Mouse (Mus musculus): ENCODE results near the gene Mcrs1. TPM values are rescaled to one million over a fixed set of nuclear protein-coding genes. Genes with fewer than 3 reads are reported as not detected.

Gene Mcrs1
- polyA plus RNA-seq (2012; rRNA removed), result 59.2 and 65.6 TPM in 2 replicates

DNA sequence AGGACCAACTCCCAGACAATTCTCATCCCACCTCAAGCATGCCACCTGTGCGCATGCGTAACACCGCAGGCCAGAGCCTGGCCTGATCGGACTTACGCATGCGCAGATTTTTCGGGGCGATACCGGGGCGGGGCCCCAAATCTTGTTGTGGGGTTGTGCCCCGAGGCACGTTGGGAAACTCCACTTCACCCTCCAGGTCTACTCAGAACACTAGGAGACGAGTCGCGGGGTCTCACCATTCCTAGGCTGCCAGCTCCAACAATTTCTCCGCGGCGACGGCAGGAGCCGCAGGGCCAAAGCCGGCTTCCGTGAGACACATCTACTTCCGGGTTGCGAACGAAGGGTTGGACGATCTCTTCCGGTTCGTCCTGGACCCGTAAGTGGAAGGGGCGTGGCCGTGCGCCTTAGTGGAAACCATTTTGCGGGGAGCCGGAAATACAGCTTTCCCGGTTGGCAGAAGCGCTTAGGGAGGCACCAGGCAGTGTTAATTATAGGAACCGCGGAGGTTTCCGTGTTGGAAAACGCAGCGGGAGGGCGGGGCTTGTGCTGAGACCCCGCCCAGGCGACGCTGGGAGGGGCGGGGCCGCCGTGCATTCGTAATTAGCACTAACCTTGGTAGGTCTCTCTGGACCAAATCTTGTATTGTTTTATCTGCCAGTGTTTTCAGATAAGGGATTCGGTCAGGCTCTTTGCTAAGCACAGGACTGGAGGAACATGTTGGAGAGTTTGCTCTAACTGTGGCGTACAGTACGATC, at the start of gene Mcrs1:
Gene Mcrs1, minus strand, starts transcription at position 336 of the 755 bp plus-strand sequence.
- under 1% methylated on average over 52 of the region's 52 CpGs for WGBS
- no peak for TF ChIP-seq CTCF (IDR thresholded peaks at IDR 0.05; ENCODE audit: insufficient read depth, low read length)
- TF ChIP-seq POLR2A (IDR thresholded peaks at IDR 0.05; ENCODE audit: borderline replicate concordance, extremely low read depth, low read depth, low read length), result peak; percentile 77
- DNase-seq, result peak; percentile 97
- Histone ChIP-seq H3K4me3 (replicated peaks; ENCODE audit: extremely low read depth, low read depth, low read length) (peak within 1 kb of the TSS; percentile 83), H3K4me1 (ENCODE audit: control insufficient read depth, insufficient read depth, low read length) (no peaks in the 10 kb centered on the region)

GRCm38 (mm10) chr15:99296213-99296612, 44.5 kb upstream of the Mcrs1 start:
- TF ChIP-seq CTCF (IDR thresholded peaks at IDR 0.05; ENCODE audit: insufficient read depth, low read length) (no peak), POLR2A (IDR thresholded peaks at IDR 0.05; ENCODE audit: borderline replicate concordance, extremely low read depth, low read depth, low read length) (no peak)
- no peak overlapping the region for H3K4me3 ChIP-seq (replicated peaks; ENCODE audit: extremely low read depth, low read depth, low read length)
- WGBS, result 40% methylated on average over 5 of the region's 5 CpGs
- DNase-seq, result no peak
- no peaks in the 10 kb centered on the region; the same call in 1 of the 2 replicates for H3K4me1 ChIP-seq (ENCODE audit: control insufficient read depth, insufficient read depth, low read length)

- 6% methylated on average over 15 of the region's 17 CpGs for WGBS
- TF ChIP-seq CTCF (IDR thresholded peaks at IDR 0.05; ENCODE audit: insufficient read depth, low read length), result no peak
- TF ChIP-seq POLR2A (IDR thresholded peaks at IDR 0.05; ENCODE audit: borderline replicate concordance, extremely low read depth, low read depth, low read length), result no peak
- peak within 1 kb of the TSS; percentile 74 for H3K4me3 ChIP-seq (replicated peaks; ENCODE audit: extremely low read depth, low read depth, low read length)
- peak; percentile 36 for DNase-seq
- H3K4me1 ChIP-seq (ENCODE audit: control insufficient read depth, insufficient read depth, low read length), result no peaks in the 10 kb centered on the region; the same call in 1 of the 2 replicates
Measured at GRCm38 (mm10) chr15:99295484-99295981, 43.8 kb upstream of the Mcrs1 start, which contains the start of gene Fam186b. Gene Fam186b, minus strand, starts transcription at chr15:99295888.

DNA sequence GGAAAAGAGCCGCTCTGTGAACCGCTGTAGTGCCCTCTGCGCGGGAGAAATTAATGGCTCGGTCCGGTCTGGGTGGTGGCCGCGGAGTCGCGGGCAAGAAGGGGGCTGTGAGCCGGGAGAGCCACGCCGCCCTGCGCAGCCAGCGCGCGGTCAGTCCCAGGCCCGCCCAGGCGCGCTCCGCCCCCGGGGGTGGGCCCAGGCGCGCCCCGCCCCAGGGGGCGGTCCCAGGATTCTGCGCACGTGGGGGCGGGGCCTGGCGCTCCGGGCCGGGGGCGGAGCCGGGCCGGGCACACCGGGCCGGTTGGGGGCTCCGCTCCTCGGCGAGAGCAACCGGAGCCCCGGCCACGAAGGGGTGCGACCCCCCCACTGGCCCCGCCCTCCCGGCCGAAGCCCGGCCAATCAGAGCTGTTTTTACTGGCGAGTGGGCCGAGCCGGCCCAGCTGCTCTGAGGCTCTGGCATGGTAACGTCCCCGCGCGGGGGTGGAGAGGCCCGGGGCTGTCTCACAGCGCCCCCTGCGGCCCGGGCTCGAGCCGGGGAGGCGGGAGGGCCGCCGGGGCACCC, 43.1 kb upstream of the Mcrs1 start, which contains the start of gene Prpf40b:
Gene Prpf40b, plus strand, starts transcription at position 275 of the 562 bp plus-strand sequence.
- DNase-seq, result peak; percentile 94
- WGBS, result under 1% methylated on average over 57 of the region's 64 CpGs
- TF ChIP-seq POLR2A (IDR thresholded peaks at IDR 0.05; ENCODE audit: borderline replicate concordance, extremely low read depth, low read depth, low read length) (peak; percentile 38; the same call in 1 of the 2 replicates), CTCF (IDR thresholded peaks at IDR 0.05; ENCODE audit: insufficient read depth, low read length) (no peak)
- H3K4me1 ChIP-seq (ENCODE audit: control insufficient read depth, insufficient read depth, low read length), result no peaks in the 10 kb centered on the region; the same call in 1 of the 2 replicates
- H3K4me3 ChIP-seq (replicated peaks; ENCODE audit: extremely low read depth, low read depth, low read length), result peak within 1 kb of the TSS; percentile 74

DNA sequence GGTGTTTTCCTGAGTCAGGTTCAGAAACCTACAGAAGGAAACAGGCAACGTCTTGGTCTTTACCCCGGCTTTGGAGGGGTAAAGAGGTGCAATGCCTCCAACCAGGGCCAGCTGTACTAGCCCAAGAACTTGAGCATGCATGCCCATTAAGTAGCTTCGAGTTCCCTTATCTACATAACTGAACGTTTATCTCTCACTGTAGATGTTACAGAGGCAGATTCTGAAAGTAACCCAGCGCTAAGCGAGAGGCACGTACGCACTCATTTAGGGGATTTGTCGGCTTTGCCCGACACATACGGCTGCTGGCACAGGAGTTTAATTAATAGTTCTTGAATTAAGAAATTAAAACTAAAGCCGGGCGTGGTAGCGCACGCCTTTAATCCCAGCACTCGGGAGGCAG, 42.5 kb upstream of the Mcrs1 start:
- peak overlapping the region; percentile 65 for H3K4me3 ChIP-seq (replicated peaks; ENCODE audit: extremely low read depth, low read depth, low read length)
- TF ChIP-seq POLR2A (IDR thresholded peaks at IDR 0.05; ENCODE audit: borderline replicate concordance, extremely low read depth, low read depth, low read length), result no peak
- no peak for TF ChIP-seq CTCF (IDR thresholded peaks at IDR 0.05; ENCODE audit: insufficient read depth, low read length)
- H3K4me1 ChIP-seq (ENCODE audit: control insufficient read depth, insufficient read depth, low read length), result no peaks in the 10 kb centered on the region; the same call in 1 of the 2 replicates
- DNase-seq, result no peak
- WGBS, result 4% methylated on average over 16 of the region's 16 CpGs

DNA sequence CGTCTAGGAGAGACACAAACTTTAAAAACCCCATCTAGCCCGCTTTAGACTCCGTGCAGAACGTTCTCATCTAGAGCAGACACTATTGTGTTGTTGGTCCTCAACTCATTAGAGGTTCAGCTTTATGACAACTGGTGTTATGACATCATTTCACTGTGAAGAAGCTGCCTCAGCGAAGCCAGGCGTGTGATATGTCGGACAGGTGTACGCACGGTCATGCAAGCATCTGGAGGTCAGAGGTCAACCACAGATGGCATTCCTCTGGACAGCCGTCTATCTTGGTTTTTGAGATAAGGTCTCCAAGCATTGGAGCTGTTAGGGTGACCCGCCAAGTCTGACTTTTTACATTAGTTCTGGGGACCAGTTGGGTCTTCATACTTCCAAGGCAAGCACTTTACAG, 38.8 kb upstream of the Mcrs1 start:
- H3K4me3 ChIP-seq (replicated peaks; ENCODE audit: extremely low read depth, low read depth, low read length), result no peak overlapping the region
- 85% methylated on average over 11 of the region's 11 CpGs for WGBS
- no peak for TF ChIP-seq CTCF (IDR thresholded peaks at IDR 0.05; ENCODE audit: insufficient read depth, low read length)
- no peak for TF ChIP-seq POLR2A (IDR thresholded peaks at IDR 0.05; ENCODE audit: borderline replicate concordance, extremely low read depth, low read depth, low read length)
- no peak for DNase-seq
- H3K4me1 ChIP-seq (ENCODE audit: control insufficient read depth, insufficient read depth, low read length), result no peaks in the 10 kb centered on the region; the same call in 1 of the 2 replicates

GRCm38 (mm10) chr15:99285189-99285535, 33.4 kb upstream of the Mcrs1 start:
- Histone ChIP-seq H3K4me3 (replicated peaks; ENCODE audit: extremely low read depth, low read depth, low read length) (no peak overlapping the region), H3K4me1 (ENCODE audit: control insufficient read depth, insufficient read depth, low read length) (no peaks in the 10 kb centered on the region)
- 57% methylated on average over 8 of the region's 8 CpGs for WGBS
- no peak for DNase-seq
- TF ChIP-seq CTCF (IDR thresholded peaks at IDR 0.05; ENCODE audit: insufficient read depth, low read length), result no peak
- no peak for TF ChIP-seq POLR2A (IDR thresholded peaks at IDR 0.05; ENCODE audit: borderline replicate concordance, extremely low read depth, low read depth, low read length)

DNA sequence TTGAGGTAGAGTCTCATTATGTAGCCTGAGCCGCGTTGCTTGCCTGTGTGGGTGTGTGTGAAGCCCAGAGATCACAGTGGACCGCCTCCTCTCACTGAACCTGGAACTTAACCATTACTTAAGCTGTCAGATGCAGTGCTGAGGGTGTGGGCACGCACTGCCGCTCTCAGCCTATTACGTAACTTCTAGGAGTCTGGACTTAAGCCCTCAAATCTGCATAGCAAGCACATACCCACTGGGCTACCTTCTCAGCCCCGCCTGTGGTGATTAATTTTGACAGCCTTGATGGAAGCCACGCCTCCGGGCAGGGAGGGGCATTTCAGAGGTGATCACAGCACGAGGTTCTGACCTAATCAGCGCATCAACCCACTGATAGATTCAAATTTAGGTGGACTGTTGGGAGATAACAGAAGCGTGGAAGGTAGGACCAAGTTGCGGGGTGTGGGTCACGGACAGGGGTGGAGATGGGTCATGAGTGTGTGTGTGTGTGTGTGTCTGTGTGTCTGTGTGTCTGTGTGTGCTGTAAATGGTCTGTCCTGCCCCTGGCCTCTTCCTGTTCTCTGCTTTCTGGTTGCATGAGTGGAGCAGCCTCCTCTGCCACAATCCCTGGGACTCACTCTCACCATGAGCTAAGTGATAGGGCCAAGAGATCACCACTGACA, 32.9 kb upstream of the Mcrs1 start:
- TF ChIP-seq CTCF (IDR thresholded peaks at IDR 0.05; ENCODE audit: insufficient read depth, low read length) (no peak), POLR2A (IDR thresholded peaks at IDR 0.05; ENCODE audit: borderline replicate concordance, extremely low read depth, low read depth, low read length) (no peak)
- peak; percentile 17 for DNase-seq
- WGBS, result 31% methylated on average over 14 of the region's 14 CpGs

DNA sequence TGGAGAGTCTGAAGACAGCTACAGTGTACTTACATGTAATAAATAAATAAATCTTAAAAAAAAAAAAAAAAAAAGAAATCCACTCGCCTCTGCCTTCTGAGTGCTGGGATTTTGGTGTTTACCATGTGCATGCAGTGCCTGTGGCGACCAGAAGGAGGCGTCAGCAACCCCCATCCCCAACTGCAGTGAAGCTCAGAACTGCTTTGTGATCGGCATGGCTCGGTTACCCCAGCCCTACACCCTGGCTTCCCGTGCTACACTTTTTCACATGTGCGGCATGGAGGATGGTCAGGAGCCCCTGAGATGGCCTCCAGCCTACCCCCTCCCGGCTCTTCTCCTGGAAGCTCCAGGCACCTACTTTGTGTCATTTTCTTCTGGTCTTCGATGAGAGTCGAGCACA, 31.7 kb upstream of the Mcrs1 start:
- no peak for DNase-seq
- Histone ChIP-seq H3K4me1 (ENCODE audit: control insufficient read depth, insufficient read depth, low read length) (no peaks in the 10 kb centered on the region), H3K4me3 (replicated peaks; ENCODE audit: extremely low read depth, low read depth, low read length) (no peak overlapping the region)
- WGBS, result 56% methylated on average over 10 of the region's 10 CpGs
- TF ChIP-seq CTCF (IDR thresholded peaks at IDR 0.05; ENCODE audit: insufficient read depth, low read length) (peak; percentile 75), POLR2A (IDR thresholded peaks at IDR 0.05; ENCODE audit: borderline replicate concordance, extremely low read depth, low read depth, low read length) (no peak)

More for the DNA sequence above, 32.9 kb upstream of the Mcrs1 start:
- Histone ChIP-seq H3K4me1 (ENCODE audit: control insufficient read depth, insufficient read depth, low read length) (no peaks in the 10 kb centered on the region), H3K4me3 (replicated peaks; ENCODE audit: extremely low read depth, low read depth, low read length) (no peak overlapping the region)

Measured in lung, adult 2 months (tissue).